Mouse (Mus musculus): Measurements from ENCODE around the gene Ilf3. TPM values are rescaled to one million over a fixed set of nuclear protein-coding genes. Genes with fewer than 3 reads are reported as not detected.
A peak's percentile ranks its signal among the peaks of the same experiment; 100 is the strongest.

Ilf3 gene
- polyA plus RNA-seq, 1 experiment = 157 TPM

DNA sequence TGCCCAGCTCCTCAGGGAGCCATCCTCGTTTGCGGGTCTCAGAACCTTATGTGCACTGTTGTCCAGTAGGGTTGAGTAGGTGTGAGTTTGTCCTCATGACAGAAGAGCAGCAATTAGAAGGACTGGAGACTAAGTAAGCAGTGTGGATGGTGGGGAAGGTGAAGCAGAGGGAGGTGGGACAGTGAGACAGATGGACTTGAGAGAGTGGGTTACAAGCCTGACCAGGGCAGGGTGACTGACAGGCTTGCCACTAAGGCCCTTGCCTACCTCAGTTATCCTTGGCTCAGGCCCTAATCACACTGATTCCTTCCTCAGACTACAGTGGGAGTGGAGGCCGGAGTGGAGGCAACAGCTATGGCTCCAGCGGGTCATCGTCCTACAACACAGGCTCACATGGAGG lies 36.1 kb downstream of the Ilf3 start:
- Histone ChIP-seq H3K4me1 (replicated peaks; ENCODE audit: control insufficient read depth, insufficient read depth, low read length) (no peaks in the 10 kb centered on the region), H3K4me3 (ENCODE audit: control insufficient read depth, insufficient read depth, low read length) (no peak overlapping the region), H3K36me3 (ENCODE audit: control insufficient read depth, insufficient read depth, low read length) (peaks cover 70% of the 10 kb centered on the region), H3K27ac (ENCODE audit: control insufficient read depth, insufficient read depth, low read length) (no peak overlapping the region), H3K27me3 (ENCODE audit: control insufficient read depth, insufficient read depth, low read length) (no peaks in the 10 kb centered on the region)
- no peak for DNase-seq
- TF ChIP-seq POLR2A (IDR thresholded peaks at IDR 0.05; ENCODE audit: control insufficient read depth, extremely low read depth, insufficient read depth, low read length, poor library complexity) = no peak
- WGBS = 98% methylated on average over 5 of the region's 5 CpGs

DNA sequence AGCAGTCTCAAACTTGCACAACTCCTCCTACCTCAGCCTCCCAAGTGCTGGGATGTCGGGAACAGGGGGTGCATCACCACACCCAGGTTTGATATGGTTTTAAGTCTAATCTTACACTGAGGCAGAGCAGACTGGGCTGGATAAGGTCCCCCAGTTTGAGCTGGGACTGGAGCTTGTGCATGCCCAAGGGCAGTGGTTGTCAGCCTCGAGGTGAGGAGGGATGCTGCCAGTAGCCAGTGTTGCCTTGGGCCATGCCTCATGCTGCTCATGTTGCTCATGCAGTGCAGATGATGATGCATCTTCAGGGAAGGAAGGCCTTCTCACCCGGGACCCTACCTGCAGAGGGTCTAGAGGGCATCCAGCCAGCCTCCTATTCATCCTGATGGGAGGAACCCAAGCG lies 37.9 kb downstream of the Ilf3 start:
- H3K36me3 ChIP-seq (ENCODE audit: control insufficient read depth, insufficient read depth, low read length) = peaks cover 53% of the 10 kb centered on the region
- no peaks in the 10 kb centered on the region for H3K4me1 ChIP-seq (replicated peaks; ENCODE audit: control insufficient read depth, insufficient read depth, low read length)
- H3K4me3 ChIP-seq (ENCODE audit: control insufficient read depth, insufficient read depth, low read length) = no peak overlapping the region
- no peaks in the 10 kb centered on the region for H3K27me3 ChIP-seq (ENCODE audit: control insufficient read depth, insufficient read depth, low read length)
- no peak for TF ChIP-seq CTCF (IDR thresholded peaks at IDR 0.05; ENCODE audit: borderline replicate concordance, control insufficient read depth, extremely low read depth, insufficient read depth, low read length, poor library complexity)
- 91% methylated on average over 4 of the region's 4 CpGs for WGBS
- no peak overlapping the region for H3K27ac ChIP-seq (ENCODE audit: control insufficient read depth, insufficient read depth, low read length)
- no peak for DNase-seq

DNA sequence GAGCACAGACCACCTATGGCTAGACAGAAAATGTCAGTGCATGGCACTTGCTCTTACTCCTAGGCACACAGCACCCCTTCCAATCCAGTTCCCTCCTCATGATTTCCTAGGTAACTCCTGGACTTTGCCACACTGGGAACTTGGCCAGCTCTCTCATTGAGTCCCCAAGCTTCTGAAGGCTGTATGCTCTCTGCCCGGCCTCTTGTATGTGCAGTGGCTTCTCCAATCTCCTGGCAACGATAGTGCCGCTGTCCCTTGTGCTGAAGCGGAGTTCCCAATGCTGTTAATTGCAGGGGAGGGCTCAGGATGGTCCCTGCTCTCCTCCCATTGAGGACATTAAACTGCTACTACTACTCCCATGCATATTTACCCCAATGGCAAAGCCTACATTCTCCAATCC lies 40.3 kb downstream of the Ilf3 start:
- H3K4me1 ChIP-seq (replicated peaks; ENCODE audit: control insufficient read depth, insufficient read depth, low read length) = peaks cover 9% of the 10 kb centered on the region

DNA sequence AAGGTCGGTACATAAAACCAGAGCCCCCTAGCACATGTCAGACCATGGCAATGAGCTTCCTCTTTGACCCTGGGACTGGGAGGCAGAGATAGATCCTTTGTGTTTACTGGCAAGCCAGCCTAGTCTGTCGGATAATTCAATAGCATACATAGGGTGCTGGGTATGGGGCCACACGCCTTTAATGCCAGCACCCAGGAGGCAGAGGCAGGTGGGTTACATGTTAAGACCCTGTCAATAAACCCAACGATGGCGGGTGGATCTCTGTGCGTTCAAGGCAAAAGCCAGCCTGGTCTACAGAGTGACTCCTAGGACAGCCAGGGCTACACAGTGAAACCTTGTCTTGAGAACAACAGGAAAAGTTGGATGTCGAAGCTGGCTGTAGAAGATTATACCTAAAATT lies 41.0 kb downstream of the Ilf3 start:
- WGBS = 72% methylated on average over 7 of the region's 7 CpGs
- peaks cover 26% of the 10 kb centered on the region for H3K36me3 ChIP-seq (ENCODE audit: control insufficient read depth, insufficient read depth, low read length)
- H3K4me3 ChIP-seq (ENCODE audit: control insufficient read depth, insufficient read depth, low read length) = no peak overlapping the region
- no peaks in the 10 kb centered on the region for H3K27me3 ChIP-seq (ENCODE audit: control insufficient read depth, insufficient read depth, low read length)
- TF ChIP-seq CTCF (IDR thresholded peaks at IDR 0.05; ENCODE audit: borderline replicate concordance, control insufficient read depth, extremely low read depth, insufficient read depth, low read length, poor library complexity) = no peak
- TF ChIP-seq POLR2A (IDR thresholded peaks at IDR 0.05; ENCODE audit: control insufficient read depth, extremely low read depth, insufficient read depth, low read length, poor library complexity) = no peak
- H3K27ac ChIP-seq (ENCODE audit: control insufficient read depth, insufficient read depth, low read length) = no peak overlapping the region
- DNase-seq = no peak
- peaks cover 9% of the 10 kb centered on the region for H3K4me1 ChIP-seq (replicated peaks; ENCODE audit: control insufficient read depth, insufficient read depth, low read length)

More for the DNA sequence above, 40.3 kb downstream of the Ilf3 start:
- Histone ChIP-seq H3K27ac (ENCODE audit: control insufficient read depth, insufficient read depth, low read length) (no peak overlapping the region), H3K27me3 (ENCODE audit: control insufficient read depth, insufficient read depth, low read length) (no peaks in the 10 kb centered on the region), H3K36me3 (ENCODE audit: control insufficient read depth, insufficient read depth, low read length) (peaks cover 33% of the 10 kb centered on the region), H3K4me3 (ENCODE audit: control insufficient read depth, insufficient read depth, low read length) (no peak overlapping the region)
- 20% methylated on average over 4 of the region's 4 CpGs for WGBS
- no peak for DNase-seq
- TF ChIP-seq POLR2A (IDR thresholded peaks at IDR 0.05; ENCODE audit: control insufficient read depth, extremely low read depth, insufficient read depth, low read length, poor library complexity) (no peak), CTCF (IDR thresholded peaks at IDR 0.05; ENCODE audit: borderline replicate concordance, control insufficient read depth, extremely low read depth, insufficient read depth, low read length, poor library complexity) (no peak)

DNA sequence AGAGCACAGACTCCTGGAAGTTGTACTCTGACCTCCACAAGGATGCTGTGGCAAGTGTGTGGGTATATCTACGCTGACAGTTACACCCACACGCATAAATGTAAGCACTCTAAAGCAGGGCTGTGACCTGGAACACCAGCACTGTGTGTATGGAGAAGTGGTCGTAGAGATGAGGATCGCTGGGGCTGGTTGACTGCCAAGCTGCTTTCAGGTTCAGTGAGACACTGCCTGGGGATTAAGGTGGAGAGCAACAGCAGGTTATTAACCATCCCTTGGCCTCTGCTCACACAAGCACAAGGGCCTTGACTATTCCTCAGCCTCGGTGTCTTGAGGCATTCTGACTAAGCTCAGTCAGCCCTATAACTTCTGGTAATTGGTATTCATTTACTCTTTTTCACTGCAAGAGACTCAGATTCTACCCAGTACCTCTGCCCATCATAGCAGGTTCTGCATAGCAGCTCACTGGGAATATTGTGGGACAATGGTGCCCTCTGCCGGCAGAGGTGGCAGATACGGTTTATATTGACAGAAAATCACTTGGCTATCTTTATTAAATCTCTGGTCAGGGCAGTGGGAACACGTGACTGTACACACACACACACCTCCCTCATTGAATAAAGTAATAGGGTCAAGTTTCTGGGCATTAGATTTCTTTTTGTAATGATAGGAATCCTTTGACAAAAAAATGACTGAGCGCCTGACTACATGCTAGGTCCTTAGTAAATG lies 42.1 kb downstream of the Ilf3 start:
- H3K36me3 ChIP-seq (ENCODE audit: control insufficient read depth, insufficient read depth, low read length) = peaks cover 16% of the 10 kb centered on the region
- no peak overlapping the region for H3K4me3 ChIP-seq (ENCODE audit: control insufficient read depth, insufficient read depth, low read length)
- WGBS = 31% methylated on average over 9 of the region's 9 CpGs
- H3K27ac ChIP-seq (ENCODE audit: control insufficient read depth, insufficient read depth, low read length) = no peak overlapping the region
- H3K27me3 ChIP-seq (ENCODE audit: control insufficient read depth, insufficient read depth, low read length) = no peaks in the 10 kb centered on the region
- H3K4me1 ChIP-seq (replicated peaks; ENCODE audit: control insufficient read depth, insufficient read depth, low read length) = peaks cover 11% of the 10 kb centered on the region
- TF ChIP-seq CTCF (IDR thresholded peaks at IDR 0.05; ENCODE audit: borderline replicate concordance, control insufficient read depth, extremely low read depth, insufficient read depth, low read length, poor library complexity) (no peak), POLR2A (IDR thresholded peaks at IDR 0.05; ENCODE audit: control insufficient read depth, extremely low read depth, insufficient read depth, low read length, poor library complexity) (no peak)
- DNase-seq = peak; percentile 79

DNA sequence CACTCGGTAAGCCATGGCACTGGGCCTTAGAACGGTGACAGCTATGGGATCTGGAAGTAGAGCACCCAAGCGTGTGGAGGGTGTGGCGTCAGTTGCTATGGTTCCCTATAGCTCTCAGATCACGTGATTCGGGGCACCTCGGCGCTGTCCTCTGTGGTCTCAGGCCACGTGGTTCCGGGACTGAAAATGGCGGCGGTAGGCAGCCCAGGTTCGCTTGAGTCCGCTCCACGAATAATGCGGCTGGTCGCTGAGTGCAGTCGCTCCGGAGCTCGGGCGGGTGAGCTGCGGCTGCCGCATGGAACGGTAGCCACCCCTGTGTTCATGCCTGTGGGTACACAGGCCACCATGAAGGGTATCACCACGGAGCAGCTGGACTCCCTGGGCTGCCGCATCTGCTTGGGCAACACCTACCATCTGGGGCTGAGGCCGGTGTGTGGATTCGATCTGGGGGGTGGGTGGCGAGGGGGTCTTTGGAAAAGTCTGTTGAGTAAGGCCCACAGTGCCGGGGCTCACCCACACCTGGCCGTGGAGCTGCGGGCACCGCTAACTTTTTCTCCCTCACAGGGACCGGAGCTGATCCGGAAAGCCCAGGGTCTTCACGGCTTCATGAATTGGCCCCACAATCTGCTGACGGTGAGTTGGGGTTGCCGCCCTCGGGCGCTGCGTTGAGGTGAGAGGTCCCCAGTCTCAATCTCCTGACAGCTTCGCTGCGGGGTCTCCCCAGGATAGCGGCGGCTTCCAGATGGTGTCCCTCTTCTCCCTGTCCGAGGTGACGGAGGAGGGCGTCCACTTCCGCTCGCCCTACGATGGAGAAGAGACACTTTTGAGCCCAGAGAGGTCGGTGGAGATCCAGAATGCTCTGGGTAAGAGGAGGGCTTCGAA lies 44.2 kb downstream of the Ilf3 start, which contains the start of gene Qtrt1:
TSS of gene Qtrt1 (plus strand) at position 169 of the 882 bp plus-strand sequence.
- no peaks in the 10 kb centered on the region for H3K36me3 ChIP-seq (ENCODE audit: control insufficient read depth, insufficient read depth, low read length)
- peaks cover 11% of the 10 kb centered on the region for H3K4me1 ChIP-seq (replicated peaks; ENCODE audit: control insufficient read depth, insufficient read depth, low read length)
- 2% methylated on average over 53 of the region's 53 CpGs for WGBS
- H3K27ac ChIP-seq (ENCODE audit: control insufficient read depth, insufficient read depth, low read length) = no peak within 1 kb of the TSS
- H3K27me3 ChIP-seq (ENCODE audit: control insufficient read depth, insufficient read depth, low read length) = no peaks in the 10 kb centered on the region
- TF ChIP-seq POLR2A (IDR thresholded peaks at IDR 0.05; ENCODE audit: control insufficient read depth, extremely low read depth, insufficient read depth, low read length, poor library complexity) = no peak
- TF ChIP-seq CTCF (IDR thresholded peaks at IDR 0.05; ENCODE audit: borderline replicate concordance, control insufficient read depth, extremely low read depth, insufficient read depth, low read length, poor library complexity) = no peak
- peak within 1 kb of the TSS; percentile 72 for H3K4me3 ChIP-seq (ENCODE audit: control insufficient read depth, insufficient read depth, low read length)
- peak; percentile 80 for DNase-seq

Data from thymus, adult 2 months (tissue).